Mouse (Mus musculus) lung, embryonic 14.5 days (tissue): ENCODE measurements around the gene Helt. TPM values are rescaled to one million over a fixed set of nuclear protein-coding genes. Genes with fewer than 3 reads are reported as not detected.

Experiments
- ATAC-seq: fragments of 200-750 bp; cut with Nextera tagmentation; 2 replicates; pipeline ENCODE4 v1.8.0; 2017; ENCODE audit warnings: mild to moderate bottlenecking, moderate TSS enrichment, moderate library complexity; ENCODE audit not compliant: insufficient read depth
- DNase-seq: peaks from one replicate; pipeline ENCODE4 v3.0.0-alpha.2; 2015
- H3K27ac ChIP-seq: fragments of 300-500 bp; sonication (generic); 2 replicates; pipeline ENCODE4 v1.5.1; 2014; ENCODE audit warnings: low read depth, mild to moderate bottlenecking, moderate library complexity
- H3K27me3 ChIP-seq: fragments of 300-500 bp; sonication (generic); 2 replicates; pipeline ENCODE4 v1.6.1; 2014; ENCODE audit warnings: low read length, control low read depth; ENCODE audit not compliant: insufficient read depth
- H3K36me3 ChIP-seq: fragments of 300-500 bp; sonication (generic); 2 replicates; pipeline ENCODE4 v1.6.1; 2014; ENCODE audit warnings: control low read depth; ENCODE audit not compliant: insufficient read depth
- H3K4me1 ChIP-seq: fragments of 300-500 bp; sonication (generic); 2 replicates; pipeline ENCODE4 v1.6.1; 2014; ENCODE audit warnings: antibody characterized with exemption, control low read depth; ENCODE audit not compliant: insufficient read depth
- H3K4me2 ChIP-seq: fragments of 300-500 bp; sonication (generic); 2 replicates; pipeline ENCODE4 v1.6.1; 2014; ENCODE audit warnings: mild to moderate bottlenecking
- H3K4me3 ChIP-seq: fragments of 300-500 bp; sonication (generic); 2 replicates; pipeline ENCODE4 v1.5.1; 2014; ENCODE audit warnings: low read depth, low read length
- H3K9ac ChIP-seq: fragments of 300-500 bp; sonication (generic); 2 replicates; pipeline ENCODE4 v1.6.1; 2014
- H3K9me3 ChIP-seq: fragments of 300-500 bp; sonication (generic); 2 replicates; pipeline ENCODE4 v1.6.1; 2016; ENCODE audit warnings: low read depth, low read length, control low read depth
- CTCF ChIP-seq: IDR thresholded peaks from 2 replicates; pipeline ENCODE4 v1.5.1; 2016; ENCODE audit warnings: antibody characterized with exemption, low read depth
- WGBS: fragments of 180-500 bp; shearing (Covaris S2); extraction: QIAGEN DNeasy Blood & Tissue Kit; methylation state at CpG from one replicate; pipeline ENCODE4 v1.1.7; 2014; 5-methylcytosine and 5-hydroxymethylcytosine counted together
- polyA plus RNA-seq: library from polyadenylated mRNA; unstranded; fragments of >200 nt; fragmentation: Nextera tagmentation; extraction: Ambion mirVana; gene quantifications from 2 replicates; pipeline ENCODE4 v1.2.1, GENCODE M21; 2014

Gene Helt
- not detected in 2 replicates for polyA plus RNA-seq

DNA sequence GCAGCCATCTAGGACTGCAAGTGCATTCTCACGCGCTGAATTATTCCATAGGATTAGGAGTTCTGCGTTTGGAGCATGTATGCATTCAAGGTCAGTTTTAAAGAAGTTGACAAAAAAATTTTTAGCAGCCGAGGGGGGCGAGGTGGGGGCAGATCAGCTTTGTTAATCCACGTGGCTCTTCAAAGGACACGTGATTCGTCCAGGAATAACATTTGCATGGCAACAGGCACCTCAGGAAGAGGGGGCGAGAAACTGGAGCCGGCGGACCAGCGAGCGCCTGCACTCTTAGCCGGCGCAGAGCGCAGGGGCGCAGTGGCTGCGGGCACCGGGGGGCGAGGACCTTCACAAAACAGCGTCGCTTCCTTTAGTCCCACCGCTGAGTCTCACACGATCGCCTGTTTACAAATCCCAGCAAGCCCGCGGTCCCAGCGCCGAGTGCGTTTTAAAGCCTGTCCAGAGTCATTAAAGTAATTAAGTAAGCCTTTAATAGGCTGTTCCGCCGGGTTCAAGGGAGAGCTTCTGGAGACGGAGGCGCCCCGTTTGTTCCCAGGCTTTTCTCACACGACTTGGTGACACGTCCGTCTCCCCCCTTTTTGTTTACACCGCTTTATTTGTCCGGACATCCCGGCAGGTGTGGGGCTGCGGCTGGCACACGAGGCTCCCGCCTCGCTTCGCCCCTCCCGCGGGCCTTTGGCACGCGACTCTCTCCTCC, at the start of gene Helt:
Gene Helt (minus strand): TSS at position 491 of the 712 bp plus-strand sequence.
- no peaks in the 10 kb centered on the region for H3K9me3 ChIP-seq
- no peak for DNase-seq
- peak within 1 kb of the TSS; percentile 29 for H3K4me2 ChIP-seq
- H3K4me3 ChIP-seq, result peak within 1 kb of the TSS; percentile 11; the same call in 1 of the 2 replicates
- H3K27me3 ChIP-seq, result peaks cover 92% of the 10 kb centered on the region
- TF ChIP-seq CTCF, result no peak
- no peak within 1 kb of the TSS for H3K9ac ChIP-seq
- H3K36me3 ChIP-seq, result no peaks in the 10 kb centered on the region
- H3K4me1 ChIP-seq, result no peaks in the 10 kb centered on the region
- H3K27ac ChIP-seq, result no peak within 1 kb of the TSS
- WGBS, result under 1% methylated on average over 50 of the region's 50 CpGs
- no peak for ATAC-seq

DNA sequence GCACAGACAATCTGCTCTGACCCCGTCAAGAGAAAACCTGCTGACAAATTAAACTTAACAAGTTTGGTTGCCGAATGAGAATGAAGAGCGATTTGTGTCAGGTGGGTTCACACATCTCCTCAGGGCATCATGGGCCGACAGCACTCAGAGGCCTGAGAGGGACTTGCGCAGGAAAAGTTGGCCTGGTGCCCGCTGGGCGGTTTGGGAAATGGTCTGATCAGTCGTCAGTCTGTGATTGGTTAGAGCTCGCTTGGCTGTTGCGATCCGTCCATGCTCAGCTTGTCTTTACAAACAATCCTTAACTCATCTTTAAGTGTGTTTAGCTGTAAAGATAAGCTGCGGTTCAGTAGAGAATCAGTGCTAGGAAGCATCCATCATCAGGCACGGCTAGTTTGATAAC, 47.8 kb upstream of the Helt start:
- H3K9ac ChIP-seq, result no peak overlapping the region
- no peaks in the 10 kb centered on the region for H3K27me3 ChIP-seq
- peak overlapping the region; percentile 44 for H3K4me2 ChIP-seq
- no peak overlapping the region for H3K27ac ChIP-seq
- no peaks in the 10 kb centered on the region for H3K9me3 ChIP-seq
- DNase-seq (peak; percentile 92), ATAC-seq (peak; percentile 90)
- H3K4me1 ChIP-seq, result no peaks in the 10 kb centered on the region
- no peak for TF ChIP-seq CTCF
- WGBS, result 19% methylated on average over 13 of the region's 13 CpGs
- H3K36me3 ChIP-seq, result no peaks in the 10 kb centered on the region
- no peak overlapping the region for H3K4me3 ChIP-seq

DNA sequence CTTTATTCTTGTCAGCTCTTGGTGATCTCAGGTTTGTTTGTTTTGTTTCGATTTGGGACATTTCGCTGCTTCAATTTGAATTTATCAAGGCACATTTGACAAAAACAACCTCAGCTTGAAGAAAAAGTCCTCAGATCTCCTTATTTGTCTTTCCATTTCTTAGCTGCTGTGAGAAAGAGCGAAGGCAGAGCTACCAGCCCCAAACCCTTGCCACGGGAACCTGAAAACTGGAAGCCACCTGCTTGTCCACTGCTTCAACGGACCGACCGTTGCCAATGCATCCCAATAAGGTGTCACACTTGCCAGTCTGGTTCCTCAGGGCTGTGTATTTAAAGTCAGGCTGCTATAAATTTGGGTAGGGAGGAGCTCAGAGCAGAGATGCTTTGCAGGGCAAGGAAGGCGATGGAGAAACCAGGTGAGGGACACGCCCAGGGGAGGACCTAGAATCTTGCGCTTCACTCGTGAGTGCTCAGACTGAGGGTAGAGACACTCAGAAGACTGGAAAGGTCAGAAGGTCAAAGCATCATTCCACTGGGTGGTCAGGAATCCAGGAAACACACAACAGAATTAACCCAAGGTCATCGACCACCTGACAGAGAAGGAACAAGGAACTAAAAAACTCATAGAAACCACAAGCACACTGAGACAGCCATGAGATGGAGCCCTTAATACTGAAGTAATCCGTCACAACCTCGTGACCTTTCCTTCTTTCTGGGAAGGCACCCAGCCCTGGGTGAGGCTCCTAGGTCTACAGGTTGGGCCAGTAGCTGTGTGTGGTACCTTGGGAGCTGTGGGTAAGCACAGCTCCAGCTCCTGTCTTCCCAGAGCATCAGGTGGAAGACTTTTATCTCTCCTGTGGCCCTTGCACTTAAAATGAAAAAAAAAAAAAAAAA, 46.2 kb upstream of the Helt start:
- TF ChIP-seq CTCF, result no peak
- ATAC-seq (no peak), DNase-seq (no peak)
- Histone ChIP-seq H3K4me1 (no peaks in the 10 kb centered on the region), H3K9ac (no peak overlapping the region), H3K4me2 (no peak overlapping the region), H3K27me3 (no peaks in the 10 kb centered on the region), H3K4me3 (no peak overlapping the region), H3K36me3 (no peaks in the 10 kb centered on the region), H3K9me3 (no peaks in the 10 kb centered on the region), H3K27ac (no peak overlapping the region)
- 72% methylated on average over 14 of the region's 14 CpGs for WGBS

DNA sequence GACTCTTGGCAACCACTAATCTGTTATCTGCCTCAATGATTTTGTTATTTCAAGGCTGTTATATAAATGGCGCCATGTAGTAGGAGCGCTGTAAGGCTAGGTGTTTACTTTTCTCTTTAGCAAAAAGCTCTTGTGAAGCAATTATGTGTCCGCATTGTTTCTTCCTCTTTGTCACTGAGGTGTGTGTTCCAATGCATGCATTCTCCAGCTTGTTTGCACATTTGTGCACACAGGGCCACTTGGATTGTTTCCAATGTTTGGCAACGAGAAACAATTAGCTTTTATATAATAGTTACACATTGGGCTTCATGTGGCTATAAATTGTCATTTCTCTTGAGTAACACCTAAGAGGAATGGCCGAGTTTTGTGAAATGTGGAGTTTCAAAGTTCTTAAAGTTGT, 44.8 kb upstream of the Helt start:
- no peak for TF ChIP-seq CTCF
- H3K27me3 ChIP-seq, result no peaks in the 10 kb centered on the region
- no peak for ATAC-seq
- no peaks in the 10 kb centered on the region for H3K9me3 ChIP-seq
- no peak overlapping the region for H3K27ac ChIP-seq
- H3K4me3 ChIP-seq, result no peak overlapping the region
- peak; percentile 69 for DNase-seq
- no peaks in the 10 kb centered on the region for H3K4me1 ChIP-seq
- WGBS, result 56% methylated on average over 5 of the region's 5 CpGs
- no peak overlapping the region for H3K4me2 ChIP-seq
- no peak overlapping the region for H3K9ac ChIP-seq
- H3K36me3 ChIP-seq, result no peaks in the 10 kb centered on the region

DNA sequence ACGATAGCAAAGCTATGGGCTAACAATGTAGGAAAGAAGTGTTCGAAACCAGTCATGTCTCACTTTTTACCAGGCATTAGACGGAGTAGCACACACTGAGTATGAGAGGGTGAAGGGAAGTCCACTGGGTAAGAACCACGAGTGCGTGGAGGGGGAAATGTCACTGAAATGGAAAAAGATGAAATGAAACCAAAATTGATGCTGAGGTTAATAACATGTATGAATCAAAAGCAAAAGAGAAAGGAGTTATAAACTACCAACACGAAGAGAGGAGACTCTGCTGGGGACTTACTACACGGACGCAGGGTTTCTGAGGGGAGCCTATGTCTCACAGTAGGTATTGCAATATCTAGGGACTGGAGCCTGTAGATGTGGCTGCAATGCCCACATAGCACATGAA, 41.9 kb upstream of the Helt start:
- WGBS, result 86% methylated on average over 8 of the region's 8 CpGs
- Histone ChIP-seq H3K36me3 (no peaks in the 10 kb centered on the region), H3K4me1 (no peaks in the 10 kb centered on the region), H3K9ac (no peak overlapping the region), H3K9me3 (no peaks in the 10 kb centered on the region), H3K4me2 (no peak overlapping the region), H3K27ac (no peak overlapping the region), H3K4me3 (no peak overlapping the region), H3K27me3 (no peaks in the 10 kb centered on the region)
- no peak for TF ChIP-seq CTCF
- ATAC-seq, result no peak
- no peak for DNase-seq

DNA sequence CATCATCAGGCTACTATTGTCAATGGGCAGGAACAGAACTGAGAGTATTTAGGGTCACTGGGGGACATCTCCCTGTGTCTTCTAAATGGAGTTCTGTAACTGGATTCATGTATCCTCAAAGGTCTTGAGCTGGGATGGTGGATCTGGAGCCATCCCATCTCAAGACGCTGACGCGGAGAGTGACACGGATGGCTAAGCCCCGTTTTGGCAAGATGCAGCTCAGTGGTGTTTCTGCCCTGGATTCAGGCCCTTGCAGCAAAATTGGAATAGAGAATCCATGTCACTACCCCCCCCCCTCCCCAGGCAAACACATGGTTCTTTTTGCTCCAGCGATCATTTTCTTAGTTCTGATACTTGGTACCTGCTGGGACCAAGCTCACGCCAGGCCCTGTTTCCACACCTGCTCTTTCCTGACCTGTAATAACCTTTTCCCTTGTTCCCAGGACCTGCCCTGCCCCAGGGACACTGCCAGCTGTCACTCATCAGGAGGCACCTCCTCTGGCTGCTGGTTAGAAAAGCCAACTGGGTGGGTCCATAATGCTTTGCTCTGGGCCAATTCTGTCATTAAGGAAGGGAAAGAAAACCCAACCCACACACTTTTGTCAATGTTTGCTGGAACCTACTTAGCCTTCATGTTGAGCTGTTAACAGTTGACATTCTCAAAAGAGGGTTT, 38.1 kb upstream of the Helt start:
- ATAC-seq (peak; percentile 58; the same call in 1 of the 2 replicates), DNase-seq (peak; percentile 46)
- Histone ChIP-seq H3K4me2 (no peak overlapping the region), H3K27me3 (no peaks in the 10 kb centered on the region), H3K4me1 (no peaks in the 10 kb centered on the region), H3K27ac (no peak overlapping the region), H3K9me3 (no peaks in the 10 kb centered on the region), H3K9ac (no peak overlapping the region), H3K4me3 (no peak overlapping the region), H3K36me3 (no peaks in the 10 kb centered on the region)
- WGBS, result 74% methylated on average over 7 of the region's 7 CpGs
- no peak for TF ChIP-seq CTCF

DNA sequence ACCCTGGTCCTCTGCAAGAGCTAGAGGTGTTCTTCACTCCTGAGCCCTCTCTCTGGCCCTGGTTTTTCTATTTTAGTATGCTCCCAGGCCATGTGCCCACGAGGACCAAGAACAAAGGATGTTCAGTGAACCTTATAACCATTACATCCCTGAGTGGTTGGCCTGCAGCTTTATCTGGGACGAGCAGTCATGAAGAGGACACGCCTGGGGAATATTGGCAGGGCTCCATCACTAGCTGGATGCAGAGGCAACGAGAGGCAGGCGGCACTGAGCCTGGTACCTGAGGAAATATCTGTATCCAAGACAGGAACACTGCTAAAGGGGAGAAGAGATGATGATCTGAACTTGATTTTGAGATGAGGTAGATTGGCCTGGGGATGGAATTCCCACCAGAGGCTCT, 37.3 kb upstream of the Helt start:
- 73% methylated on average over 5 of the region's 5 CpGs for WGBS

More for the DNA sequence above, 37.3 kb upstream of the Helt start:
- Histone ChIP-seq H3K4me3 (no peak overlapping the region), H3K36me3 (no peaks in the 10 kb centered on the region), H3K9me3 (no peaks in the 10 kb centered on the region), H3K27me3 (no peaks in the 10 kb centered on the region), H3K27ac (no peak overlapping the region), H3K4me1 (no peaks in the 10 kb centered on the region), H3K4me2 (no peak overlapping the region), H3K9ac (no peak overlapping the region)
- ATAC-seq, result no peak
- no peak for TF ChIP-seq CTCF
- DNase-seq, result no peak
